Mouse (Mus musculus) C3H10T1/2 (cell line): Measurements from ENCODE around the gene Slx1b. TPM values are rescaled to one million over a fixed set of nuclear protein-coding genes. Genes with fewer than 3 reads are reported as not detected.

ENCODE experiments used
- polyA plus RNA-seq, 2 experiments: library from polyadenylated mRNA; unstranded; fragments of >200 nt; fragmentation: generic; extraction: Trizol; gene quantifications; one replicate each; pipeline ENCODE4 v1.2.1; 2012; ENCODE audit warnings: missing spikeins in 2 of 2

The Slx1b gene
- polyA plus RNA-seq: 1 to 10 TPM; 5.3 to 7.8 TPM

DNA sequence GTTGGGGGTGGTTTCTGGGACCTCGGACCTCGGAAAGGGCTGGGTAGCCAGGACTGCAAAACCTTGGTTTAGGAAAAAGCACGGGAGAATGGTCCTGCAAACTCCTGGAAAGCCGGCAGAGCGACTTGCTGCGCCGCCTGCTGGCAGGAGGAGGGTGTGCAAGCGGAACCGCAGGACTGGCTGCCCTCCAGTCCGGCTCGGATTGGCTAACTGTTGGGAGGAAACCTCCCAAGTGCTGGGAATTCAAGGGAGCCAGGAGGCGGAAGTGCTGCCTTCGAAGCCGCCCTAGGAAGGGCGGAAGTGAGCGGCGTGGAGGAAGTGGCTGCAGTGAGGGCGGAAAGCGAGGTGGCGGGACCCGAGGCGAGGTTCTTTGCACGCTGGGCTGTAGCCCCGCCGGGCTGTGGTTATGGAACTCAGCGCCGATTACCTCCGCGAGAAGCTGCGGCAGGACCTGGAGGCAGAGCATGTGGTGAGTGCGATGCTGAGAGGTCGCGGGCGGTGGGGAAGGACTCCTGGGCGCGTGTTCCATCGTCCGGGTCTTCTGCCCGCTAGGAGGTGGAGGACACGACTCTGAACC is at the start of gene Slx1b:
TSS of gene Slx1b (minus strand) at position 154 of the 577 bp plus-strand sequence.

DNA sequence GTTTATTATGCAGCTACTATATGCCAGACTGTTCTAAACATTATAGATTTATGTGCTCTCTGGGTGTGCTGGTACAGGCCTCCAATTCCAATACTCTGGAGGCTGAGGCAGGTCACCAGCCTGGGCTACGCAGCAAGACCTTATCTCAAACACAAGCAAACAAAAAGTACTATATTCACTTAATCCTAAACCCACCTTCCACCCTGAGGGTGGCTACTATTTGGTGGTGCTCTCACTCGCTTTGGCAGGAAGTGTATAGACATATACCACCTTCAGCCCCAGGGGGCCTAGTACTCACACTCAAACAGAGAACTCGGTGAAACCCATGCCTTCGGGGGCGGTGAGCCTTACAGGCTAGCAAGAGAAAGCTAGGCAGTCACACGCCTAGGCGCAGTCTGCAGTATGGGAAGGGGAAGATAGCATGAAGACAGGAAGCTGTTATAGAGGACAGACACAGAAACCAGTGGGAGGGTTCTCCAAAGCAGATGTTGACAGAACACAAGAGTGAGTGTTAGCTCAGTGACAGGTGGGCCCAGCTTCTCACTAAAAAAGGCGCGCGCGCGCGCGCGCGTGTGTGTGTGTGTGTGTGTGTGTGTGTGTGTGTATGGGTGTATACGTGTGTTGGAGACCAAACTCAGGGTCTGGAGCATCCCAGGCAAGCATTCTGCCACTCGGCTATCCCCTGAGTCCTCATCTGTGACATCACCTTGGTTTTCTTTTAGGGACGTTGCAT is 12.0 kb upstream of the Slx1b start, which contains the start of gene Coro1a:
TSS of gene Coro1a (minus strand) at position 346 of the 733 bp plus-strand sequence.

DNA sequence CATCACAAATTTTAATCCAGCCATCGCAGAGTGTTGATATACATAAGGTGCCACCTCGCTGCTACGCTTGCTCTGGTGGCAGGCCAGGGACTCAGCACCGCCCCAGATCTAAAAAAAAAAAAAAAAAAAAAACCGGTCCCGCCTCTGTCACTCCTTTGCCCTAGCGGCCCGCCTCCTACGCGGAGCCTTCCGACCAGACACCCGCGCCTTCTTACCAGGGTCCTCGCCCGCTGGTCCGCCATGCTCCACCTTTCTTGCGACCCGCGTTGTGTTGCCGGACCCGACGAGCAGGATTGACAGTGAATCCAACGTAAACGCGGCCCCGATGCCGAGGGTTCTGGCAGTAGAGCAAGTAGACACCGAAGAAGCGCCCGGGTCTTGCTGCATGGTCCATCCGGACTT is 373 bp downstream of the Slx1b start, which contains the start of gene Bola2:
TSS of gene Bola2 (plus strand) at position 192 of the 402 bp plus-strand sequence.

DNA sequence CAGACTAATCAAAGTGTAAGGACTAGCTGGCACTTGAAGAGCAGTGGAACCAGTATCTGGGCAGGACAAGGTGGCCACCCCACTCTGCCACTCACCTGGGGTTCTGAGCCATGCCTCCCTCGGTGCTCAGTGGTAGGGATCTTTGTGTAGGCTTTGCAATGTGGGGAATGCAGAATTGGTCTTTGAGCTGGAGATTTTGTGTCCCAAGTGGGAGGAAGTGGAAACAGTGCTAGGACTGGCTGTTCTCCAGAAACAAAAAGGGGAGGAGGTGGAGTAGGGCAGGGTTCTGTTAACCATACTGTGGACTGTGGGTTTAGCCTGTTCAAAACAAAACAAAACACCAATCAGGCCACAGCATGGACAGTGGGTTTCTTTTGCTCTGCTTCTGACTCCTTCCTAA is 19.4 kb downstream of the Slx1b start, which contains the start of gene Sult1a1:
TSS of gene Sult1a1 (minus strand) at position 226 of the 400 bp plus-strand sequence.

DNA sequence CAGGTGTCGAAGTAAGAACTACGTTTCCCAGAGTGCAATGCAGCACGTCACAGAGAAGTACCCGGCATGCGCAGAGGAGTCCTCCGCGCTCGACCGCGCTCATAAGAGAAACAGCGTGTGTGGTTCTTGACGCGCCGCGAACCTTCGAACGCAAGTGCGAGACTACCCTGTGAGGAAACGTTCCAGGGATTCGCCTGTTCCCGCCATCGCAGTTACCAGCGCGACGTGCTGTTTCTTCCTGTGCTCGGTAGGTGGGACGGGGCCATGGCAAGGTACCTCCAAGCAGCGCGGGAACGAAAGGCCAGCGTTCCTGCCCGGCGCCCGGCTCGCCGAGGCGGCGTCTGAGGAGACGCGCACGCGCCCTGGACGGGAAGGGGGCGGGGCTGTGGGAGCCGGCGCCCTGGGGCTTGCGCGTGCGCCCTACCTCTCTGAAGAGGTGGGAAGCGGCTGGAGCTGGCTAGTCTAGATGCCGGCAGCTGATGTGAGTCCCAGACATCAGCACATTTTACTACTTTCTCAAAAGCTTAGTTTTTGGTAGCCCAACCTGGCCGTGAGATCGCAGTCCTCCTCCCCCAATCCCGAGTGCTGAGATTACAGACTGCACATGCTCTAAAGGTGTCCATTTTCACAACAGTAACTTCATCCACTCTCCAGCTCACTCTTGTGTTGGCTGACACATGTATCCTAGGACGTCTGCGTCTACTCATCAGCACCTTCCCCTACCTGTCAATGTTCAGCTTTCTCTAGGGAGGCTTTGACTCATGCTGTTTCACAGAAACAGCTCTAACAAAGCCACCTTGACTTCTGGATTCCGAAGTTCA is 46.1 kb downstream of the Slx1b start, which contains the start of gene Sgf29:
TSS of gene Sgf29 (plus strand) at position 79 of the 821 bp plus-strand sequence.

Other genes starting within 250 kb of the Slx1b start
- gene Atp2a1, start 232.7 kb downstream of the Slx1b start, polyA plus RNA-seq: under 1 TPM; 0.06 to 0.48 TPM
- gene Sh2b1, start 220.4 kb downstream of the Slx1b start, polyA plus RNA-seq: 10 to 100 TPM; 10.5 to 37.6 TPM
- gene Tufm, start 208.4 kb downstream of the Slx1b start, polyA plus RNA-seq: 100 to 1,000 TPM; 113 to 212 TPM
- gene Atxn2l, start 192.3 kb downstream of the Slx1b start, polyA plus RNA-seq: 10 to 100 TPM; 26.2 to 51.5 TPM
- gene Eif3c, start 129.4 kb downstream of the Slx1b start, polyA plus RNA-seq: 100 to 1,000 TPM in 1 of 2 experiments, 10 to 100 TPM in 1; 71.1 to 121 TPM
- gene Apobr, start 110.8 kb downstream of the Slx1b start, polyA plus RNA-seq: under 1 TPM; 0.28 to 0.60 TPM
- gene Cln3, start 110.0 kb downstream of the Slx1b start, polyA plus RNA-seq: under 1 TPM; 0.26 to 0.27 TPM
- not detected for gene Il27, start 100.8 kb downstream of the Slx1b start, polyA plus RNA-seq
- 100 to 1,000 TPM in 1 of 2 experiments, 10 to 100 TPM in 1; 12.1 to 109 TPM for gene Nupr1, start 64.9 kb downstream of the Slx1b start, polyA plus RNA-seq
- 10 to 100 TPM; 24.3 to 64.3 TPM for gene Sgf29, start 46.5 kb downstream of the Slx1b start, polyA plus RNA-seq
- gene Sult1a1, start 19.4 kb downstream of the Slx1b start, polyA plus RNA-seq: 10 to 100 TPM in 1 of 2 experiments, under 1 TPM in 1; 0.02 to 11.3 TPM
- gene Bola2, start 383 bp downstream of the Slx1b start, polyA plus RNA-seq: 100 to 1,000 TPM in 1 of 2 experiments, 10 to 100 TPM in 1; 72.6 to 201 TPM
- 1 to 10 TPM; 4.1 to 4.4 TPM for gene Coro1a, start 12.0 kb upstream of the Slx1b start, polyA plus RNA-seq
- gene Mapk3, start 63.8 kb upstream of the Slx1b start, polyA plus RNA-seq: 100 to 1,000 TPM; 144 to 277 TPM
- gene Gdpd3, start 70.5 kb upstream of the Slx1b start, polyA plus RNA-seq: 1 to 10 TPM in 1 of 2 experiments, under 1 TPM in 1; 0.20 to 4.2 TPM
- 100 to 1,000 TPM in 1 of 2 experiments, 10 to 100 TPM in 1; 18.7 to 138 TPM for gene Ypel3, start 81.2 kb upstream of the Slx1b start, polyA plus RNA-seq
- under 1 TPM; 0.01 to 0.58 TPM for gene Tbx6, start 85.7 kb upstream of the Slx1b start, polyA plus RNA-seq
- gene Ppp4c, start 96.7 kb upstream of the Slx1b start, polyA plus RNA-seq: 100 to 1,000 TPM; 126 TPM
- under 1 TPM; 0.08 TPM for gene Fam57b, start 101.9 kb upstream of the Slx1b start, polyA plus RNA-seq
- not detected for gene 4930451I11Rik, start 135.9 kb upstream of the Slx1b start, polyA plus RNA-seq
- gene Doc2a, start 151.6 kb upstream of the Slx1b start, polyA plus RNA-seq: not detected
- 10 to 100 TPM; 10.8 to 24.2 TPM for gene Hirip3, start 166.2 kb upstream of the Slx1b start, polyA plus RNA-seq
- 10 to 100 TPM; 65.9 to 98.4 TPM for gene Ino80e, start 166.6 kb upstream of the Slx1b start, polyA plus RNA-seq
- gene Taok2, start 188.9 kb upstream of the Slx1b start, polyA plus RNA-seq: 10 to 100 TPM; 10.1 to 53.2 TPM
- gene Tmem219, start 227.1 kb upstream of the Slx1b start, polyA plus RNA-seq: 10 to 100 TPM; 27.0 to 35.9 TPM
- 10 to 100 TPM in 1 of 2 experiments, 1 to 10 TPM in 1; 5.7 to 11.3 TPM for gene Kctd13, start 233.1 kb upstream of the Slx1b start, polyA plus RNA-seq